Mouse (Mus musculus): ENCODE measurements around the gene Prn. TPM values are rescaled to one million over a fixed set of nuclear protein-coding genes. Genes with fewer than 3 reads are reported as not detected.

The Prn gene
- polyA plus RNA-seq, 1 experiment from 2014 or later, result not detected

DNA sequence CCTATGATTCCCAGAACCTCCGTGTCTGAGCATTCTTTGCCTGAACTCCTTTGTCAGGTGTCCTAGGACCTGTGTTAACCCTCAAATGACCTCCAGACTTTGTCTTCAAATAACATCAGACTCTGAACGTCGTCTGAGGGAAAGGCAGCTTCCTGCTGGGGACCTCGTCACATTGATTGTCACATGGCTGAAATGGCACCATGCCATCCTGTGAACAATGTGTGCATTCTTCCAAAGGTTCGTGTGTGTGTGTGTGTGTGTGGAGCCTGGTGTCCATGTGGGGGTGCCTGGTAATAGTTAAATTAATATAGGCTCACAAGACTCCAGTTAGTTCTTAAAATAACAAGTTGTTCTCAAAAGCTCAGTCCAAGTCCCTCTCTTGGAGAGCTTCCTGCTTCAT lies 87.6 kb downstream of the Prn start:
- no peak overlapping the region for H3K4me3 ChIP-seq (replicated peaks)
- no peaks in the 10 kb centered on the region for H3K27me3 ChIP-seq
- H3K27ac ChIP-seq, result no peak overlapping the region
- no peaks in the 10 kb centered on the region for H3K36me3 ChIP-seq
- H3K9me3 ChIP-seq (replicated peaks), result no peaks in the 10 kb centered on the region
- no peak for ATAC-seq (ENCODE audit: low read depth)
- H3K4me1 ChIP-seq (replicated peaks), result peaks cover 3% of the 10 kb centered on the region; the same call in 1 of the 2 replicates
- WGBS (ENCODE audit: insufficient replicate concordance), result 54% methylated on average over 5 of the region's 5 CpGs
- H3K4me2 ChIP-seq, result no peak overlapping the region
- H3K9ac ChIP-seq, result no peak overlapping the region
- no peak for DNase-seq

- Histone ChIP-seq H3K4me2 (no peak overlapping the region), H3K4me3 (replicated peaks) (no peak overlapping the region), H3K4me1 (replicated peaks) (no peaks in the 10 kb centered on the region), H3K9ac (no peak overlapping the region), H3K27ac (no peak overlapping the region), H3K27me3 (no peaks in the 10 kb centered on the region), H3K9me3 (replicated peaks) (no peaks in the 10 kb centered on the region), H3K36me3 (no peaks in the 10 kb centered on the region)
- no peak for DNase-seq
- ATAC-seq (ENCODE audit: low read depth), result no peak
- 73% methylated on average over 13 of the region's 13 CpGs for WGBS (ENCODE audit: insufficient replicate concordance)
These were observed 92.1 kb downstream of the Prn start for GRCm38 (mm10) chr2:132001696-132002334.

- DNase-seq, result no peak
- no peaks in the 10 kb centered on the region for H3K27me3 ChIP-seq
- no peaks in the 10 kb centered on the region for H3K36me3 ChIP-seq
- H3K9ac ChIP-seq, result no peak overlapping the region
- no peak overlapping the region for H3K4me2 ChIP-seq
- H3K9me3 ChIP-seq (replicated peaks), result no peaks in the 10 kb centered on the region
- H3K27ac ChIP-seq, result no peak overlapping the region
- H3K4me1 ChIP-seq (replicated peaks), result no peaks in the 10 kb centered on the region
- 47% methylated on average over 5 of the region's 5 CpGs for WGBS (ENCODE audit: insufficient replicate concordance)
- no peak overlapping the region for H3K4me3 ChIP-seq (replicated peaks)
- ATAC-seq (ENCODE audit: low read depth), result no peak
These were observed 94.2 kb downstream of the Prn start for GRCm38 (mm10) chr2:132003916-132004315.

DNA sequence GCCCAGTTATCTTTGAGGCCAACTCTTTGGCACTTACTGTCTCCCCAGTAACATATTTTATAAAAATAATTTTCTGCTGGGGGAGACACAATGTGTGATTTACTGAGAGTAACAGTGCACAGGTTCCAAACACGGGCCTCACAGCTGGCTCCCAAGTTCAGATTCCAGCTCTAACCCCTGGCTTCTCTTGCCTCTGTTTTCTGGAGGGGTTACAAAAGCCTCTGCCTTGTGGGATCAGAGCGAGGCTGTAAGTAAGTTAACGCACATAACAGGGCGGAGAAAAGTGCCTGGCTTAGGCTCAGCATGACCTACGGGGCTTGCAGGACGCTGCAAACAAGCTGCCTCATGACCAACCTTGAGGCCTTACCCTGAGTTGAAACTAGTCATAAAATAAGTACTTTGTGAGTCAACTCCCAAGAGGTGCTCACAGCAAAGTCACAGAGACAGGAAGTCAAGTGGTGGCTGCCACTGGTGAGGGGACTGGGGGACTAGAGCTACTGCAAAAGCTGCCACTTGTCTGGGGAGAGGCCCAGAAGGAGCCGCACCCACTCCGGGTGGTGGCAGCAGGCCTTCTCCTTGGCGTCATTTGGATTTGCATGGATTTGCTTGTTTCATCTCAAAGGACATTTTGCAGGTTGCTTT lies 94.9 kb downstream of the Prn start:
- DNase-seq, result no peak
- no peaks in the 10 kb centered on the region for H3K36me3 ChIP-seq
- no peak overlapping the region for H3K4me3 ChIP-seq (replicated peaks)
- H3K4me2 ChIP-seq, result no peak overlapping the region
- no peak overlapping the region for H3K9ac ChIP-seq
- no peaks in the 10 kb centered on the region for H3K4me1 ChIP-seq (replicated peaks)
- no peak overlapping the region for H3K27ac ChIP-seq
- ATAC-seq (ENCODE audit: low read depth), result no peak
- 71% methylated on average over 9 of the region's 9 CpGs for WGBS (ENCODE audit: insufficient replicate concordance)
- no peaks in the 10 kb centered on the region for H3K27me3 ChIP-seq
- H3K9me3 ChIP-seq (replicated peaks), result no peaks in the 10 kb centered on the region

DNA sequence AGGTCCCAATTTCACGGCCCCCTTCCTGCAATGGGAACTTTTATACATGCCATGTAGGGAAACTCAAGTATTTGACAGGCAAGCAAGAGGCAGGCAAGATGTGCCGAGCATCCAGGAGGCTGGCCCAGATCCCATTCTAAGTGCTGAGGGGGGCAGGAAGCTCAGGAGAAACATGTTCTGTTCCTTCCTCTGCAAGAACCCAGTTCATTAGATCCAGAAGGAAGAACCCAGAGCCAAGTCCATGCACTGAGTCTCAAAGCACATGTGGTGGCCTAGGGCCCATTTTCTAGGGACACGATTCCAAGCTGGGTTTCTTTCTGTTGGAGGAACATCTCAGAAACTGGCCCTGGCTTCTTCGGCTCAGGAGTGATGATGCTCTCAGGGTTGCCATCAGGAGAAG lies 95.7 kb downstream of the Prn start:
- ATAC-seq (ENCODE audit: low read depth) (no peak), DNase-seq (no peak)
- H3K4me1 ChIP-seq (replicated peaks), result no peaks in the 10 kb centered on the region
- no peak overlapping the region for H3K9ac ChIP-seq
- H3K27me3 ChIP-seq, result no peaks in the 10 kb centered on the region
- WGBS (ENCODE audit: insufficient replicate concordance), result 70% methylated on average over 4 of the region's 4 CpGs
- no peaks in the 10 kb centered on the region for H3K36me3 ChIP-seq
- no peak overlapping the region for H3K4me3 ChIP-seq (replicated peaks)
- no peaks in the 10 kb centered on the region for H3K9me3 ChIP-seq (replicated peaks)
- H3K27ac ChIP-seq, result no peak overlapping the region
- H3K4me2 ChIP-seq, result no peak overlapping the region

Other genes with a start within 250 kb of the Prn start
- gene Erv3, start 50.2 kb upstream of the Prn start, polyA plus RNA-seq (2015; fragmentation: Nextera tagmentation; extraction: Ambion mirVana), result not detected in 2 replicates
- 30.3 and 32.3 TPM in 2 replicates for gene Prnp, start within 50 bp of the Prn start, polyA plus RNA-seq (2015; fragmentation: Nextera tagmentation; extraction: Ambion mirVana)
- gene Prnd, start 40.9 kb downstream of the Prn start, polyA plus RNA-seq (2015; fragmentation: Nextera tagmentation; extraction: Ambion mirVana), result 0.34 and 0.45 TPM in 2 replicates
- gene Rassf2, start 120.3 kb downstream of the Prn start, polyA plus RNA-seq (2015; fragmentation: Nextera tagmentation; extraction: Ambion mirVana), result 1.6 and 2.2 TPM in 2 replicates
- 2.8 and 3.1 TPM in 2 replicates for gene Slc23a2, start 235.2 kb downstream of the Prn start, polyA plus RNA-seq (2015; fragmentation: Nextera tagmentation; extraction: Ambion mirVana)